Mouse (Mus musculus): Measurements from ENCODE around the gene Zfp335.

DNA sequence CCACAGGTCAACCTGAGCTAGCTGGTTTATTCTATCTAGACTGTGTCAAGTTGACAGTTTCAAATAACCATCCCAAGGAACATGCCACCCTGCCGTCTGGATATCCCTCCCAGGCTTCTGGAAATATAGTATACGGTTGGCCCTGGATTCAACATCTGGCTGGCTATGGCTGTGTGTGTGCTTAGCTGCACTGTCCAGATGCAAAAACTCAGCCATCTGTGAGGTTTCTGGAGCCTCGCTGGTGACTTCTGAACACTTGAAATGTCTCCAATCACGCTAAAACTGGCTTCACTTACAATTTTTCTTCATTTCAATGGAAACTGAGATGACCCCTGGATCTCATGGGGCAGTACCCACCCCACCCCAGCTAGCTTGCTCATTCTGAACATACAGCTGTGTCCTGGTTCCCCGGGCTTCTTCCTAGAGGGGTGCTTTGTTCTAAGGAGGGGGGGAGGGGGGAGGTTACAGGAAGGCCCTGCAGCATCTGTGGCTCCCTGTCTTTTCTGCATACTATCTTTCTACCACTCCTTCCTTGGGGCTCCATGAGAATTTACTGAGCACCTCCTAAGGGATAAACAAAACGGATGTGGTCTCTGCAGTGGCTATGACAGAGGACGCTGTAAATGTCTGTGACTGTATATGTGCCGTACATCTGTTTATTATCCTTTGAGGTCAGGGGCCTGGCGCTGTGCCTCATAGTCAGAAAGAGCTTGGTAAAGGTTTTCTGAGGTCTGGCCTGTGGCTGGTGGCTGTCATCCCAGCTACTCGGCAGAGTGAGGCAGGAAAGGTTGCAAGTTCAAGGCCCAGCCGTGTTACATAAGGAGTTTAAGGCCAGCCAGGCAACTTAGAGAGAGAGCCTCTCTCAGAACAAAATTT lies 19.4 kb upstream of the Zfp335 start:
- no peak for TF ChIP-seq CTCF (IDR thresholded peaks at IDR 0.05; ENCODE audit: borderline replicate concordance, extremely low read depth, insufficient read depth, insufficient read length)
- no peak for TF ChIP-seq POLR2A (IDR thresholded peaks at IDR 0.05; ENCODE audit: borderline replicate concordance, extremely low read depth, insufficient read depth, insufficient read length, poor library complexity, severe bottlenecking)

Data from brain, embryonic 14.5 days (tissue).